Mouse (Mus musculus) natural killer cell, adult 2 months (primary cell): ENCODE measurements at regions not wholly inside any gene's neighbourhood (a gene's known extent, or its start where the extent isn't known, plus 50 kb on each side); places are given as distances from the start of the nearest gene placed in this dataset.
"Not testable (repeated sequence)": the region's sequence is repeated elsewhere in the genome, so short reads cannot be mapped to it uniquely, and the experiment has no call there.

Source experiments
- DNase-seq, 2 experiments: peaks; one replicate each; pipeline ENCODE4 v3.0.0; 2022; ENCODE audit warnings: low spot score in 2 of 2

DNA sequence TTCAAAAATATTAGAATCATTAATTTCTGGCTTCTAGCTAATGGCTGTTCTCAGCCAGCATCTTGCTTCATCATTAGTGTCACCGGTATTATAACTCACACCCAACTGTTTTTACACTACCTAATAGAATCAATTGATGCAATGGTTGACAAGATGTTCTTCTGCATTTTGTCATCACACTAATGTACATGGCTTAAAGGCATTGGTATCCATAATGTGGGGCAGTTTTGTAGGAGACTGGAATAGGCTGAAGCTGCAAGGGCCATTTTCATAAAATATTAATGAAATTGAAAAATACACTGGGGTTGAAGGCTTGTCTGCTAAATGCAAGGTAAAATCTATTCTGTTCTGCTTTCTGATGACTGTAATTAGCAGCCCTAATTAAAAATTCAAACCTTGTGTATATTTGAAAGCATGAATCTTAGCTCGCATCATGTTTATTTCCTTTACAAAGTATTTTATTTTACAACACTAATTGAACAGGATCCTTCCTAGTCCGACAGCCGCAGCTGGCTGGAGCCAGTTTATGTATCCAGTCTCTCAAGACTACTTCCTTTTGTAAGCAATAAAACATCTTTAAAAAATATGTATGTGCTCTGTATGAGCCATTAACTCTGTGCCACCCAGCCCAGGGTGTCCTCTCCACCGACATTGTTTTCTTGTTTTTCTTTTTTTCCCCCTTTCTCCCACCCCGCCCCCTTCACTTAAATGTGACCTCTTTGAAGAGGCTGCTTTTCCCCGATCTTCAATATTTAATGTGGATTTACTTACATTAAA lies 259.6 kb downstream of the Pou4f1 start:
- no peak for DNase-seq

GRCm38 (mm10) chr14:104206602-104207001 lies 261.2 kb downstream of the Pou4f1 start:
- DNase-seq: no peak

- DNase-seq: no peak
Measured at GRCm38 (mm10) chr14:104203239-104203986, 264.4 kb downstream of the Pou4f1 start.

GRCm38 (mm10) chr14:104193198-104193597 lies 274.6 kb downstream of the Pou4f1 start:
- no peak for DNase-seq

DNA sequence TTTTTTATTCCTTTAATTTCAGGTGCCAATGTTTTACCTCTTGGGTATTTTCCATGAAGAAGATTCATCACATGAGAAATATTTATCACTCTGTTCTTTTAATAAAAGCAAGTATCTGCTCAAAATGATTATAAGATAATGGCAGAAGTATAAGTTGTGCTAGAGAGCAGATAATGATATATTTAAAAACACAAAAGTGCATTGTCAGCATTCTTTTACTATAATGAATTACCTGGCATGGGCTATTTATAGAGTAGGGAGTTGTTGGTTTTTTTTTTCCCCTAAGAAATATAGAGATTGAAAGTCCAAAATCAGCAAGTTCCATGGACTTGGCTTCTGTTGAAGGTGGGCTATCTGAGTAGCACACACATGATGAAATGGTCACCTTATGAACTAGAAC lies 292.7 kb downstream of the Pou4f1 start:
- DNase-seq: no peak

DNA sequence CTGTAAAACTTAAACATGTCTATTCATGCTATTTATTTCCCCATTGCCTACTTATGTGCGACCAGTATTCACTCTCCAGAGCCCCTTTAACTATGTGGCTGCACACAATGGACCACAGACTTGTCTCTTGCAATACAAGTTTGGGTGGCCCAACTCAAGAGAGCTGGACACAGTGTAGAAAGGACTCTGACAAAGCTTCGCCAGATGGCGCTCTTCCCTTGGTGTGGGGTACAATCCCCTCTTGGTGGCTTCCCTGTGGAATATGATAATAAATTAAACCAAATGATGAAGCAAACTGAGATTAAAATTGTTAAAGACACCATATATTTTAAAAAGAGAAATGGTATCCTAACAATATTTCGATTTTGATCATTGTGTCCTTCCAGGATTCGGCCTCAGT lies 302.6 kb upstream of the Ednrb start:
- DNase-seq: no peak

- no peak for DNase-seq
Measured at GRCm38 (mm10) chr14:104145395-104145794, 301.2 kb upstream of the Ednrb start.

GRCm38 (mm10) chr14:104114986-104115951 lies 271.1 kb upstream of the Ednrb start:
- DNase-seq: no peak

GRCm38 (mm10) chr14:104114182-104114581 lies 270.0 kb upstream of the Ednrb start:
- no peak for DNase-seq

- no peak for DNase-seq
Measured at GRCm38 (mm10) chr14:104113448-104113847, 269.2 kb upstream of the Ednrb start.

DNA sequence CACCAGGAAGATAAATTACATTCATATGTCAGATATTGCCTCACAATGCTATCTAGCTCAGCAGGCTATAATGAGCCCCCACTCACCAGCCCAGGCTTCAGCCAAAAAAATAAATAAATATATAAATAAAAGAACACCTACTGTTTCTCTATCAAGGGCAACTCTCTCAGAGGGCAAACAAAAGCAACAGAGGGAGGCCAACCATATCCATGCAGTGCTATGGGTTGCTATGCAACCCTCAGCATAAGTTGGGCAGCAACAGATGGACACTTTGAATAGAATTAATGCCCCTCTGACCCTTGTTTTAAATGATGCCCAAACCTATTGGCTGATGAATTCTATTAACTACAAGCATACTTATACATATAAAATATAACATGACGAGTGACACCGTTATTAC lies 242.2 kb upstream of the Ednrb start:
- no peak for DNase-seq

DNA sequence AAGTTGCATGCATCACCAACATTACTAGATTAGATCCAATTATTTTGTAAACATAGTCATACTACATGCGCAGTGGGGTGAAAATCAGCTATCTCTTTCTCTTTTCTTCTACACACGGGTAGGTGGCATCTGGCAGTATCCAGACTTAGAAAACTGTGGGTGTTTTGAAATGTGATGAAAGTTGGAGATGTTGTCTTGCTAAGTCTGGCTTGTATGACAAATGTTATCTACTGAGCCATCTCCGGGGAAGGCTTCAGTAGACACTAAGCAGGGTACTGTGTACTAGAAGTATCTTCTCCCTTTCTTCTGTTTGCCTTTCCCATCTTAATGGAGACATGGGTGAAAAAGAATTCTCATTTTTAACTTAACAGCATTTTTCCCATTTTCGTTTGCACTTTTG lies 220.0 kb upstream of the Ednrb start:
- DNase-seq: not testable (repeated sequence)

- no peak for DNase-seq
Measured at GRCm38 (mm10) chr14:104053697-104054096, 209.5 kb upstream of the Ednrb start.

GRCm38 (mm10) chr14:104038628-104039325 lies 194.6 kb upstream of the Ednrb start:
- peak in 1 of 2 experiments; percentile 16 for DNase-seq

DNA sequence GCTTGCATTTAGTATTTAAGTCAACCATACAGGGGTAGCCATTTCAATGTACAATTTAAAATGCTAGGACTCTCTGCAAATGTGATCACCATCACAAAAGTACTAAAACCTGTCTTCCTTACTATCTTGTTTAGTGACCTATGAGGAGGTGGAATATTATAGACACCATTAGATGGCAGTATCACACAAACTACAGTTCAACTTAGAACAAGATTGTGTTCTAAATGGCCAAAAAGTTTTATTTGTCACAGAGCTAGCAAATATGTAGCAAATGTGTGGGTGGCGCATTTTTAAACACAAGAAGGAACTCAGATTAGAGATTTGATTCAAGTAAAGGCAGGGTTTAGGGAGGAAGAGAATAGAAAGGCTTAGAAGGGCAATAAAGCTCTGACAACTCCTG lies 189.4 kb upstream of the Ednrb start:
- no peak for DNase-seq

DNA sequence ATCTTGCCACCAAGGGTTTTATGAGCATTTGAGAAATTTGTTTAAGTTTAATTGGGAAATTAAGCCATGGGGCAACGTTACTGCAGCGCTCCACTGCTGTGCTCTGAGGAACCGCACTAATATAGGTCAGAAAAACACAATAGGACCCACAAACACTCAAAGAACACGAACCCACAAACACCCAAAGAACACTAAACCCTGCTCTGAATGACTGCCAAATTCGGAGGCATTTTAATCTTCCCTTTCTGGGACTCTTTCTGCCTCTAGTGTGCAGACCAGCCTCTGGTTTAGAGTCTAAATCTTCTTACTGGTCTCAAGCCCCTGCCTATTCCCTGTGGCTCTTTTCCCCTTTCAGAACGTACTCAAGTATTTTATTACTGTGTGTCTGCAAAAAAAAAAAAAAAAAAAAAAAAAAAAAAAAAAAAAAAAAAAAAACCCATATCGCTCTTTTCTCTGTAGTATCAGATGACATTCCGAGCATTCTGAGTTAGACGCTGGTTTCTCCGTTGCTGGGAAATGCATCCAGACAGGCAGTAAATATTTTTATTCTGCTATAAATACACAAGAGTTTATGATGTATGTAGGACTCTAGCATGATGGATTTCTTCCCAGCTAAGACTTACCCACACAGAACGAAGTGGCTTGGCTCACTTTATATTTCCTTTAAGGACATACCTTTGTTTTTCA lies 186.7 kb upstream of the Ednrb start:
- DNase-seq: no peak

DNA sequence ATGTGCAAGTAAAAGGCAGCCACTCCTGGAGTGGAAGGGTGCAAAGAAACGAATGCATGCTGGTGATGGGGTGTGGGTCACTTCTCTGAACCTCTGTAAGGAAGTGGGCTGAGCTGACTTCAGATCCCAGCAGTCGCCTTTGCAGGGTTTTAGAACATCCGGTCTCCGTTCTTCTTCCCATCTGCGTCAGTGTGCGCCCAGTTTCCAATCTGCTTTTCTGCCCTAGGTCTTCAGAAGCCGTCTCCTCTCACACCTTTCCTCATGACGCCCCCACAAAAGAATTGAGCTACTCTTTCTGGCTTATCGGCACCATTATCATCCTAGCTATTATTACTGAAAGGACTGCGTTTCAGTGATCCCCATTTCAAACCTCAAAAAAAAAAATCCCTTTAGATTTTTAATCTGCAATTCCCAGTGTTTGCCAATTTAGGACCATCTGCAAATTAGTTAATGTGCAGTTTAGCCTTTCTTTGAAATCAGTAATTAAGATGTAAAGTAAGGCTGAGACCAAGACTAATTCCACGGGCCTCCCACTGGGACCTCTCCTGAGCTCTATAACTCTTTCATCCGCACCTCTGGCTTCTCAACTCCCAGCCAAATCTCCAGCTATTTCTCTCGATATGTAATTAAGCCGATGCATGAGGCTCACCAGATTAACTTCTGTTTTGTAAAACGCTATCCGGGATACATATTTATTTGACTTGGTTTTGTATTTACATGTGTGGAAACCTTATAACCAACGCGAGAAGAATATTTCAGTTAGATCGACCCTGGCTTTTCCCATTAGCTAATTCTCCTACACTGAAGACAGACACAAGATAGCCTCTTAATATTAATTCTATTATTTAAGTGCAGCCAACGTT lies 185.7 kb upstream of the Ednrb start:
- no peak for DNase-seq

DNA sequence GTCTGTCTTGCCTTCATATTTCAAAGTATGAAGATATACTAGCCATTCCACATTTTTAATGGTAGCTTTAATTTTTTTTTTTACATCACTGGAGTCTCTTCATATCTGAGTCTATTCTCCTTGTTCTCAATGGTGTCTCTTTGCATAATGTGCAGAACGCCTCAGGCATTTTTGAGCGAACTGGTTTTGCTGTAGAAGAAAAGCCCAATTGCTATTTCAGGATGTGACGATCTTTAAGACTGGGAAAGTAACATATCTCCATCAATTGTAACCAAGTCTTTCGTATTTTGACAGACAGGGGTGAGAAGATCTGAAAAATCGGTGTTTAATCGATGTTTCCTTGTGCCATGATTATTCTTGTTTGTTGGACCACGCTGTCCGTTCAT lies 183.7 kb upstream of the Ednrb start:
- DNase-seq: no peak

GRCm38 (mm10) chr14:104027077-104027899 lies 183.1 kb upstream of the Ednrb start:
- DNase-seq: no peak
